Mouse (Mus musculus) kidney, adult 2 months (tissue): ENCODE measurements around the gene Ms4a3. TPM values are rescaled to one million over a fixed set of nuclear protein-coding genes. Genes with fewer than 3 reads are reported as not detected.

Source experiments
- DNase-seq: peaks from one replicate; pipeline ENCODE4 v3.0.0; 2021
- H3K27ac ChIP-seq: fragments of 200-500 bp; 2 replicates; pipeline ENCODE4 v1.5.1; 2012; ENCODE audit warnings: low read depth, low read length, control low read depth, inconsistent platforms; ENCODE audit not compliant: insufficient read depth
- H3K27me3 ChIP-seq: fragments of 200-500 bp; replicated peaks from 2 replicates; pipeline ENCODE4 v1.6.1; 2012; ENCODE audit warnings: mild to moderate bottlenecking, moderate library complexity, low read length, inconsistent platforms; ENCODE audit not compliant: control insufficient read depth, insufficient read depth
- H3K36me3 ChIP-seq: fragments of 200-500 bp; 2 replicates; pipeline ENCODE4 v1.6.1; 2012; ENCODE audit warnings: mild to moderate bottlenecking, moderate library complexity, low read length, inconsistent platforms; ENCODE audit not compliant: control insufficient read depth, insufficient read depth
- H3K4me1 ChIP-seq: fragments of 200-500 bp; 2 replicates; pipeline ENCODE4 v1.6.1; 2011; ENCODE audit warnings: low read length; ENCODE audit not compliant: control insufficient read depth, insufficient read depth
- H3K4me3 ChIP-seq: fragments of 200-500 bp; 2 replicates; pipeline ENCODE4 v1.5.1; 2011; ENCODE audit warnings: mild to moderate bottlenecking, low read depth, low read length, control low read depth; ENCODE audit not compliant: insufficient read depth
- CTCF ChIP-seq: fragments of 200-500 bp; conservative IDR thresholded peaks from 2 replicates; pipeline ENCODE4 v1.5.1; 2011; ENCODE audit warnings: low read depth, mild to moderate bottlenecking, control low read depth, low read length, moderate library complexity, mixed read lengths; ENCODE audit not compliant: insufficient read depth, insufficient read length
- POLR2A ChIP-seq: fragments of 200-500 bp; IDR thresholded peaks from one replicate; pipeline ENCODE4 v1.6.1; 2011; ENCODE audit warnings: low read depth, low read length, control low read depth
- WGBS: fragments of 180-500 bp; shearing (Covaris S2); methylation state at CpG from one replicate; pipeline ENCODE4 v1.1.7; 2018; 5-methylcytosine and 5-hydroxymethylcytosine counted together
- polyA plus RNA-seq: library from polyadenylated mRNA; depleted of rRNA; stranded (reverse); fragments of >200 nt; gene quantifications from 2 replicates; pipeline ENCODE4 v1.2.3, GENCODE M21; 2012; rRNA removed

Ms4a3 gene
- polyA plus RNA-seq, 1 experiment = not detected

GRCm38 (mm10) chr19:11601349-11601748 is 39.3 kb downstream of the Ms4a3 start:
- WGBS = 80% methylated on average over 3 of the region's 3 CpGs
- H3K36me3 ChIP-seq = no peaks in the 10 kb centered on the region
- TF ChIP-seq CTCF = no peak
- TF ChIP-seq POLR2A = no peak
- H3K27ac ChIP-seq = no peak overlapping the region
- H3K4me1 ChIP-seq = no peaks in the 10 kb centered on the region
- no peak for DNase-seq
- no peak overlapping the region for H3K4me3 ChIP-seq
- H3K27me3 ChIP-seq = no peaks in the 10 kb centered on the region

GRCm38 (mm10) chr19:11589891-11590449 is 50.7 kb downstream of the Ms4a3 start:
- H3K4me1 ChIP-seq = no peaks in the 10 kb centered on the region
- H3K36me3 ChIP-seq = no peaks in the 10 kb centered on the region
- H3K27me3 ChIP-seq = no peaks in the 10 kb centered on the region
- H3K4me3 ChIP-seq = no peak overlapping the region
- no peak overlapping the region for H3K27ac ChIP-seq
- no peak for DNase-seq
- TF ChIP-seq POLR2A = no peak
- TF ChIP-seq CTCF = no peak
- WGBS = 50% methylated on average over 2 of the region's 2 CpGs

- Histone ChIP-seq H3K27me3 (no peaks in the 10 kb centered on the region), H3K4me1 (no peaks in the 10 kb centered on the region), H3K36me3 (no peaks in the 10 kb centered on the region), H3K4me3 (no peak overlapping the region), H3K27ac (no peak overlapping the region)
- DNase-seq = no peak
- TF ChIP-seq CTCF = no peak
- TF ChIP-seq POLR2A = no peak
- 63% methylated on average over 4 of the region's 4 CpGs for WGBS
Observed at GRCm38 (mm10) chr19:11589205-11589604, 51.4 kb downstream of the Ms4a3 start.

Other genes with a start within 250 kb of the Ms4a3 start
- gene Ms4a4c, start 236.1 kb downstream of the Ms4a3 start, polyA plus RNA-seq = 0.24 and 1.7 TPM in 2 replicates
- 1.4 and 12.3 TPM in 2 replicates for gene Ms4a4b, start 197.3 kb downstream of the Ms4a3 start, polyA plus RNA-seq
- gene Ms4a6c, start 171.5 kb downstream of the Ms4a3 start, polyA plus RNA-seq = 1.7 and 3.0 TPM in 2 replicates
- gene Gm8369, start 154.9 kb downstream of the Ms4a3 start, polyA plus RNA-seq = 0.18 and 3.0 TPM in 2 replicates
- 1.3 and 6.8 TPM in 2 replicates for gene Ms4a6b, start 124.3 kb downstream of the Ms4a3 start, polyA plus RNA-seq
- gene Ms4a4d, start 104.0 kb downstream of the Ms4a3 start, polyA plus RNA-seq = 2.5 and 2.8 TPM in 2 replicates
- gene Ms4a6d, start 36.0 kb downstream of the Ms4a3 start, polyA plus RNA-seq = 0.64 and 0.94 TPM in 2 replicates
- gene Ms4a2, start 17.1 kb downstream of the Ms4a3 start, polyA plus RNA-seq = 0.23 and 0.42 TPM in 2 replicates
- gene Oosp2, start 19.7 kb upstream of the Ms4a3 start, polyA plus RNA-seq = not detected in 2 replicates
- not detected in 2 replicates for gene Oosp1, start 50.3 kb upstream of the Ms4a3 start, polyA plus RNA-seq
- not detected in 2 replicates for gene Oosp3, start 56.2 kb upstream of the Ms4a3 start, polyA plus RNA-seq
- not detected in 2 replicates for gene Gif, start 106.7 kb upstream of the Ms4a3 start, polyA plus RNA-seq
- gene Mrpl16, start 129.5 kb upstream of the Ms4a3 start, polyA plus RNA-seq = 28.9 and 42.4 TPM in 2 replicates
- 23.0 and 23.9 TPM in 2 replicates for gene Stx3, start 178.6 kb upstream of the Ms4a3 start, polyA plus RNA-seq
- not detected in 2 replicates for gene Olfr1417, start 198.4 kb upstream of the Ms4a3 start, polyA plus RNA-seq
- gene Olfr1418, start 220.2 kb upstream of the Ms4a3 start, polyA plus RNA-seq = not detected in 2 replicates
- gene Olfr1419, start 234.3 kb upstream of the Ms4a3 start, polyA plus RNA-seq = 0.05 TPM in 1 of 2 replicates, not detected in the other
- gene Olfr1420, start 245.7 kb upstream of the Ms4a3 start, polyA plus RNA-seq = not detected in 2 replicates